Mouse (Mus musculus): ENCODE measurements around the gene Slc5a9. TPM values are rescaled to one million over a fixed set of nuclear protein-coding genes. Genes with fewer than 3 reads are reported as not detected.
"Not testable (repeated sequence)": the region's sequence is repeated elsewhere in the genome, so short reads cannot be mapped to it uniquely, and the experiment has no call there.

Slc5a9 gene
- total RNA-seq (2021): not detected
- long read RNA-seq, experiment 1: 0 reads
- long read RNA-seq, experiment 2: 0 reads

GRCm38 (mm10) chr4:111902775-111903174 is at the start of gene Slc5a9:
Gene Slc5a9 (minus strand): TSS chr4:111902918.
- DNase-seq (ENCODE audit: low spot score in 2 of 2): no peak

- DNase-seq (ENCODE audit: low spot score in 2 of 2): no peak
Observed at GRCm38 (mm10) chr4:111919092-111919491, 16.4 kb upstream of the Slc5a9 start, which contains the start of gene Skint8. Gene Skint8 (plus strand): TSS chr4:111919392.

- DNase-seq (ENCODE audit: low spot score in 2 of 2): peak in 1 of 2 experiments; percentile 34
Observed at GRCm38 (mm10) chr4:111907926-111908325, 5.2 kb upstream of the Slc5a9 start.

GRCm38 (mm10) chr4:111901473-111901872 is 1.2 kb downstream of the Slc5a9 start:
- no peak for DNase-seq (ENCODE audit: low spot score in 2 of 2)

- not testable (repeated sequence) for DNase-seq (ENCODE audit: low spot score in 2 of 2)
Observed at GRCm38 (mm10) chr4:111900491-111900890, 2.2 kb downstream of the Slc5a9 start.

- no peak for DNase-seq (ENCODE audit: low spot score in 2 of 2)
Observed at GRCm38 (mm10) chr4:111898566-111898965, 4.2 kb downstream of the Slc5a9 start.

GRCm38 (mm10) chr4:111897755-111898154 is 5.0 kb downstream of the Slc5a9 start:
- DNase-seq (ENCODE audit: low spot score in 2 of 2): no peak

GRCm38 (mm10) chr4:111892138-111892537 is 10.6 kb downstream of the Slc5a9 start:
- no peak for DNase-seq (ENCODE audit: low spot score in 2 of 2)

- peak; percentile 86 to 89 for DNase-seq (ENCODE audit: low spot score in 2 of 2)
Observed at GRCm38 (mm10) chr4:111886607-111887006, 16.1 kb downstream of the Slc5a9 start.

- DNase-seq (ENCODE audit: low spot score in 2 of 2): peak; percentile 72 to 73
Observed at GRCm38 (mm10) chr4:111886018-111886417, 16.7 kb downstream of the Slc5a9 start.

- DNase-seq (ENCODE audit: low spot score in 2 of 2): no peak
Observed at GRCm38 (mm10) chr4:111883543-111883942, 19.2 kb downstream of the Slc5a9 start.

GRCm38 (mm10) chr4:111880112-111880875 is 22.4 kb downstream of the Slc5a9 start:
- no peak for DNase-seq (ENCODE audit: low spot score in 2 of 2)

GRCm38 (mm10) chr4:111867743-111868401 is 34.8 kb downstream of the Slc5a9 start:
- no peak for DNase-seq (ENCODE audit: low spot score in 2 of 2)

GRCm38 (mm10) chr4:111866701-111867100 is 36.0 kb downstream of the Slc5a9 start:
- DNase-seq (ENCODE audit: low spot score in 2 of 2): peak; percentile 16 to 75

- DNase-seq (ENCODE audit: low spot score in 2 of 2): no peak
Observed at GRCm38 (mm10) chr4:111852626-111853025, 50.1 kb downstream of the Slc5a9 start.

- DNase-seq (ENCODE audit: low spot score in 2 of 2): no peak
Observed at GRCm38 (mm10) chr4:111838882-111839281, 63.8 kb downstream of the Slc5a9 start.

Other genes starting within 250 kb of the Slc5a9 start
- 1 to 10 TPM; 3.8 to 5.1 TPM for gene Spata6, start 182.9 kb downstream of the Slc5a9 start, total RNA-seq (2021)
- not detected for gene Skint8, start 16.5 kb upstream of the Slc5a9 start, total RNA-seq (2021)
- under 1 TPM in 1 of 2 experiments, not detected in 1; 0.41 TPM for gene Skint7, start 70.0 kb upstream of the Slc5a9 start, total RNA-seq (2021)
- not detected for gene Skint1, start 103.4 kb upstream of the Slc5a9 start, total RNA-seq (2021)
- gene Skint4, start 169.1 kb upstream of the Slc5a9 start, total RNA-seq (2021): not detected